Mouse (Mus musculus): ENCODE results near the gene Vav1.

DNA sequence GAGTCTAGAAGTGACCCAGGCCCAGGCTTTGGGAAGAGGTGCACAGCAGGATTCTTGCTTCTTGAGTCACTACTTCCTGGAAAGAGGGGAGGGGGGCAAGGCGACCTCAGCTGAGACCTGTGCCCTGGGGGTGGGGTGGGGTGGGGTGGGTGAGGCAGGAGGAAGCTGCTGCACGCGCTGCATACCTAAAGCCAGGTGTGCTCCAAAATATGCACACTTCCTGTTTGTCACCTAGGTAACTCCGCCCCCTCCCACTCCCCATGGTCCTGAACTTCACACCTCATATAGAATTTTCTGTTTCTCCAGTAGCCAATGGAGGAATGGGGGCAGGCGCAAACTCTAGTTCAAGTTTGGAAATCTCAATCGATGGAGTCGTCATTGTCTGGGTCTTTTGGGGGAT, 5.1 kb upstream of the Vav1 start:
- TF ChIP-seq CTCF (IDR thresholded peaks at IDR 0.05; ENCODE audit: borderline replicate concordance, insufficient read depth, low read length) (no peak), POLR2A (IDR thresholded peaks at IDR 0.05; ENCODE audit: low read depth, low read length) (no peak)

Measured in embryonic fibroblast, embryonic 13.5 days (primary cell).